Mouse (Mus musculus): ENCODE results near the gene Inpp5k.

- peak; percentile 39; the same call in 1 of the 2 replicates for TF ChIP-seq EP300 (IDR thresholded peaks at IDR 0.05)
- no peak for TF ChIP-seq CTCF (IDR thresholded peaks at IDR 0.05)
These were observed 10.5 kb upstream of the Inpp5k start for GRCm38 (mm10) chr11:75620136-75620780.

Data from lung, postnatal 0 days (tissue).